Mouse (Mus musculus) ES-E14 (cell line): ENCODE measurements around the gene Arhgap17.

ENCODE experiments used
- HCFC1 ChIP-seq: IDR thresholded peaks from 2 replicates; pipeline ENCODE4 v1.6.1; 2012; ENCODE audit warnings: low read length, inconsistent platforms, borderline replicate concordance; ENCODE audit not compliant: insufficient read depth
- ZC3H11A ChIP-seq: IDR thresholded peaks from 2 replicates; pipeline ENCODE4 v1.6.1; 2012; ENCODE audit warnings: low read depth, mild to moderate bottlenecking, inconsistent platforms, low read length, borderline replicate concordance

DNA sequence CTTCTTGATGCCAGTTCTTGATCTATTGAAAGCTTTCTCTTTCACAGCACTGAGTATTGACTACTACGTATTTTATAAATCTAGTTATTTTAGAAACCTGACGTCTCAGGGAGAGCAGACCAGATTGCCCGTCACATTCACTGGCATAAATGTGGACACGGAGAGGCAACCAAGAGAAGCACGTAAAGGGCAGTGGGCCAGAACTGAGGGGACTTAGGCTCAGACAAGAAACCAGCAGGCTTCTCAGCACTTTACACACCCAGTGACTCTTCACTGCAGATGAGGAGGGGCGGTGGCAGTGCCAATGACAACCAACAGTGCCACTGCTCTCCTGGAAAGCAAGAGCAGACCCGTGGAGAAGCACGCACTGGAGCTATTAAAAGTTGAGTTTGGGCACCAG lies 62.5 kb downstream of the Arhgap17 start:
- no peak for TF ChIP-seq HCFC1
- TF ChIP-seq ZC3H11A = no peak
